Mouse (Mus musculus) central nervous system, embryonic 14 days (tissue): Measurements from ENCODE around the gene Fstl3. TPM values are rescaled to one million over a fixed set of nuclear protein-coding genes. Genes with fewer than 3 reads are reported as not detected.

ENCODE experiments used
- polyA plus RNA-seq: library from polyadenylated mRNA; depleted of rRNA; stranded (reverse); fragments of >200 nt; gene quantifications from 2 replicates; pipeline ENCODE4 v1.2.3, GENCODE M21; 2012; rRNA removed

Fstl3 gene
- polyA plus RNA-seq: 1.9 and 3.5 TPM in 2 replicates

GRCm38 (mm10) chr10:79777103-79777531 lies at the start of gene Fstl3:
TSS of gene Fstl3 (plus strand) at chr10:79777272.

GRCm38 (mm10) chr10:79745898-79746773 lies 30.9 kb upstream of the Fstl3 start, which contains the start of gene Polrmt:
TSS of gene Polrmt (minus strand) at chr10:79746581.

GRCm38 (mm10) chr10:79754856-79755516 lies 22.1 kb upstream of the Fstl3 start, which contains the start of gene Fgf22:
TSS of gene Fgf22 (plus strand) at chr10:79755076.

GRCm38 (mm10) chr10:79766508-79767325 lies 10.4 kb upstream of the Fstl3 start, which contains the start of gene Rnf126:
TSS of gene Rnf126 (minus strand) at chr10:79766952.

GRCm38 (mm10) chr10:79790861-79791260 lies 13.8 kb downstream of the Fstl3 start, which contains the start of gene Prss57:
TSS of gene Prss57 (minus strand) at chr10:79790961.

GRCm38 (mm10) chr10:79793051-79793737 lies 16.1 kb downstream of the Fstl3 start, which contains the start of gene Palm:
TSS of gene Palm (plus strand) at chr10:79793572.

DNA sequence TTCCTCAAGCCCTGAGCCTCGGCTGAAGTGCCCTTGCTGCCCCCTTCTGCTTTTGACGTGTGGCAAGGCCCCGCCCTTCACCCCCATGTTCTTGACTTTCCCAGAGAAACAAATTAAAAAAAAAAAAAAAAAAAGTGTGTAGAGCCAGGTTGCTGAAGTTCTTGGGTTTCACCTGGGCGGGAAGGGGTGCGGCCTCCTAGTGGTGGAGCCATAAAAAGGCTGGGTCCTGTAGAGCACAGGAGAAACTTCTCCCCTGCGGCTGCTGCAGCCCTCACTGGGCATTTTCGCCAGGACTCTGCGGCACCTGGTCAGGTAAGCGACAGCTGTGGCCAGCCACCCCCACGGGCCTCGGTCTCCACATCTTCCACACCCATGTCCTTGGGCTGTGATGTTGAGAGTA lies 43.7 kb downstream of the Fstl3 start, which contains the start of gene Misp:
Misp (plus strand) TSS at position 208 of the 400 bp plus-strand sequence.

Other genes with a start within 250 kb of the Fstl3 start
- gene Plpp2, start 243.5 kb upstream of the Fstl3 start, polyA plus RNA-seq: 6.7 and 8.7 TPM in 2 replicates
- 126 and 127 TPM in 2 replicates for gene Mier2, start 222.1 kb upstream of the Fstl3 start, polyA plus RNA-seq
- not detected in 2 replicates for gene Theg, start 189.9 kb upstream of the Fstl3 start, polyA plus RNA-seq
- gene C2cd4c, start 163.2 kb upstream of the Fstl3 start, polyA plus RNA-seq: 5.7 and 7.0 TPM in 2 replicates
- gene Shc2, start 139.4 kb upstream of the Fstl3 start, polyA plus RNA-seq: 41.4 and 51.8 TPM in 2 replicates
- gene Odf3l2, start 131.5 kb upstream of the Fstl3 start, polyA plus RNA-seq: 0.13 TPM in 1 of 2 replicates, not detected in the other
- gene Madcam1, start 112.7 kb upstream of the Fstl3 start, polyA plus RNA-seq: 0.74 and 1.9 TPM in 2 replicates
- 71.9 and 73.4 TPM in 2 replicates for gene Tpgs1, start 107.9 kb upstream of the Fstl3 start, polyA plus RNA-seq
- 129 and 130 TPM in 2 replicates for gene Cdc34, start 95.1 kb upstream of the Fstl3 start, polyA plus RNA-seq
- 1.2 and 1.8 TPM in 2 replicates for gene Gzmm, start 88.3 kb upstream of the Fstl3 start, polyA plus RNA-seq
- gene Bsg, start 72.8 kb upstream of the Fstl3 start, polyA plus RNA-seq: 479 and 560 TPM in 2 replicates
- gene Hcn2, start 60.6 kb upstream of the Fstl3 start, polyA plus RNA-seq: 7.4 and 8.4 TPM in 2 replicates
- gene Polrmt, start 30.7 kb upstream of the Fstl3 start, polyA plus RNA-seq: 63.8 and 70.7 TPM in 2 replicates
- 0.55 and 0.59 TPM in 2 replicates for gene Fgf22, start 22.2 kb upstream of the Fstl3 start, polyA plus RNA-seq
- 151 and 157 TPM in 2 replicates for gene Rnf126, start 10.3 kb upstream of the Fstl3 start, polyA plus RNA-seq
- 0.10 and 0.13 TPM in 2 replicates for gene Prss57, start 13.7 kb downstream of the Fstl3 start, polyA plus RNA-seq
- 138 and 149 TPM in 2 replicates for gene Palm, start 16.3 kb downstream of the Fstl3 start, polyA plus RNA-seq
- 0.93 and 0.94 TPM in 2 replicates for gene Misp, start 43.7 kb downstream of the Fstl3 start, polyA plus RNA-seq
- 210 and 249 TPM in 2 replicates for gene Ptbp1, start 77.2 kb downstream of the Fstl3 start, polyA plus RNA-seq
- 14.8 and 17.6 TPM in 2 replicates for gene Prtn3, start 97.2 kb downstream of the Fstl3 start, polyA plus RNA-seq
- gene Plppr3, start 97.4 kb downstream of the Fstl3 start, polyA plus RNA-seq: 764 and 843 TPM in 2 replicates
- 0.29 and 0.48 TPM in 2 replicates for gene Elane, start 109.0 kb downstream of the Fstl3 start, polyA plus RNA-seq
- 0.32 and 0.45 TPM in 2 replicates for gene Cfd, start 113.6 kb downstream of the Fstl3 start, polyA plus RNA-seq
- gene Med16, start 131.7 kb downstream of the Fstl3 start, polyA plus RNA-seq: 72.2 and 72.6 TPM in 2 replicates
- gene Gm26602, start 133.6 kb downstream of the Fstl3 start, polyA plus RNA-seq: not detected in 2 replicates
- 2.9 and 3.3 TPM in 2 replicates for gene Kiss1r, start 139.7 kb downstream of the Fstl3 start, polyA plus RNA-seq
- 151 and 165 TPM in 2 replicates for gene R3hdm4, start 143.9 kb downstream of the Fstl3 start, polyA plus RNA-seq
- 5.7 and 5.8 TPM in 2 replicates for gene Arid3a, start 149.8 kb downstream of the Fstl3 start, polyA plus RNA-seq
- 56.8 and 61.0 TPM in 2 replicates for gene Wdr18, start 182.9 kb downstream of the Fstl3 start, polyA plus RNA-seq
- gene Grin3b, start 193.4 kb downstream of the Fstl3 start, polyA plus RNA-seq: 0.28 and 0.36 TPM in 2 replicates
- 232 and 237 TPM in 2 replicates for gene Tmem259, start 207.1 kb downstream of the Fstl3 start, polyA plus RNA-seq
- gene Cnn2, start 211.3 kb downstream of the Fstl3 start, polyA plus RNA-seq: 24.5 and 48.2 TPM in 2 replicates
- gene Abca7, start 219.2 kb downstream of the Fstl3 start, polyA plus RNA-seq: 11.6 and 12.4 TPM in 2 replicates
- gene Arhgap45, start 239.4 kb downstream of the Fstl3 start, polyA plus RNA-seq: 4.7 and 6.9 TPM in 2 replicates